Mouse (Mus musculus): ENCODE results near the gene Gm10647.

DNA sequence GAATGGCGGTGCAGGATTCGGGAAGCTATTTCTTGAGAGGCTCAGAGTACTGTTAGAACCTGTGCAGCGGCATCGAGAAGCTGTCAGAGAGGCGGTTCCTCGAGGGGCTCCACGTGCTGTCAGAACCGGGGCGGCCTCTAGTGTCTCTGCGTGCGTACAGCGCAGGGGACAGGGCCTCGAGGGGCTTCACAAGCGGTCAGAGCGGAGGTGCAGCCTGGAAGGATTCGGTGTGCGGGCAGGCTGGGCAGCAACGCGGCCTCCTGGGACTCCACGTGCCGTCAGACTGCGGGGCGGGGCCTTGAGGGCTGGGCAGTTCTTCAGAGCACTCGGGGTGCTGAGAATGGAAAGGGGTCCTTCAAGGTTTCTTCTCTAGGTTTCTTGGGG lies 38.2 kb downstream of the Gm10647 start:
- TF ChIP-seq CTCF (IDR thresholded peaks at IDR 0.05; ENCODE audit: low read depth, low read length) (no peak), POLR2A (IDR thresholded peaks at IDR 0.05; ENCODE audit: insufficient read depth, low read length) (no peak)
